Mouse (Mus musculus) liver, embryonic 14.5 days (tissue): ENCODE results near the gene Atp11a.

ENCODE experiments used
- CTCF ChIP-seq: IDR thresholded peaks from 2 replicates; pipeline ENCODE4 v1.5.1; 2016; ENCODE audit warnings: antibody characterized with exemption, low read depth, control low read depth
- EP300 ChIP-seq: IDR thresholded peaks from 2 replicates; pipeline ENCODE4 v1.6.1; 2016; ENCODE audit warnings: antibody characterized with exemption, low read depth

DNA sequence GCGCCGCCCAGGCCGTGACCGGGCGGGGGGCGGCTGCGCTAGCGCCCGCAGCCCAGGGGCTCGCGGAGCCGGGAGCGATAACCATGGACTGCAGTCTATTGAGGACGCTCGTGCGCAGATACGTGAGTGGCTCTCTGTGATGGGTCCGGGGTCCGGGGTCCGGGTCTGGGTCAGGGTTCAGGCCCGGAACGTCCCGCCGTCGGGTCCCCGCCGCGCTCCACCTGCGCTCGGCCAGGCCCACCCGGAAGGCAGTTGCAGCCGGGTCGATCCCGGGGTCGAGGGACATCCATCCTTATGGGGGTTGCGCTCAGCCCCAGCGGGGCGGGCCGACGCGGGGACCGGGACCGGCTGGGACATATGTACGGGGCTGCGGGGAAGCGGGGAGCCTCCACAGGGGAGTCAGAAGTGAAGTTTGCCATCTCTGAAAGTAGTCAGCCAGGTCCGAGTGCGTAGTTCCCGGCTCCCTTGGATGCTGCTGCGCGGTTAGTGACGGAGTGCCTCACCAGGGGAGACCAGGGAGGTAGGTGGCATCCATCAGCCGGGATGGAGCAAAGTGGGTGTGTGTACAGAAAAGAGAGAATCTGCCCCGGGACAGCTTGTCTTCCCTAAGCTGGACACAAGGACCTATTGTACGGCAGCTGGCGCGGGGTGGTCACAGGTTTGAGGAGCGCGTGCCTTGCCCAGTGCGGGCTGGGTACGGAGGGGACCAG is 572 bp downstream of the Atp11a start:
- no peak for TF ChIP-seq CTCF
- no peak for TF ChIP-seq EP300
